Mouse (Mus musculus) liver, postnatal 0 days (tissue): ENCODE measurements around the gene Ngfr.
A peak's percentile ranks its signal among the peaks of the same experiment; 100 is the strongest.

ENCODE experiments used
- CTCF ChIP-seq: sonication (generic); IDR thresholded peaks from 2 replicates; pipeline ENCODE4 v1.5.1; 2016; ENCODE audit warnings: antibody characterized with exemption, low read depth
- EP300 ChIP-seq: IDR thresholded peaks from 2 replicates; pipeline ENCODE4 v1.6.1; 2016; ENCODE audit warnings: antibody characterized with exemption, low read depth, mild to moderate bottlenecking

GRCm38 (mm10) chr11:95577776-95578446 lies 9.6 kb downstream of the Ngfr start:
- TF ChIP-seq CTCF (peak; percentile 66), EP300 (no peak)
